In genomic region chr10:128743791-128744191, GRCm38 (mm10) we compare ENCODE assay signal across 8 mouse cellular contexts. TPM values are rescaled to one million over a fixed set of nuclear protein-coding genes. Genes with fewer than 3 reads are reported as not detected.
A peak's percentile ranks its signal among the peaks of the same experiment; 100 is the strongest.
DNase-seq lines count a peak whose midpoint lies in the region; ATAC-seq and TF ChIP-seq lines count a peak whose summit lies in the region.

No protein-coding gene starts in this region.

- dilution Hi-C loops in CH12.LX (cut with MboI; ENCODE audit: extremely low pct_ligation_motif_present, extremely low pct_unique_long_range_greater_than_20kb, low sequenced_read_pairs), result no loop called here

- H3K79me2 ChIP-seq in CH12.LX (replicated peaks; ENCODE audit: control insufficient read depth, extremely low read depth, insufficient read depth, poor library complexity, severe bottlenecking), result peaks cover 7% of the 10 kb centered on the region

- under 1% methylated on average over 34 of the region's 37 CpGs for WGBS in forebrain, embryonic 12.5 days
- under 1% methylated on average over 35 of the region's 37 CpGs for WGBS in heart, postnatal 0 days

- no peak for TF ChIP-seq CTCF in CH12.LX (conservative IDR thresholded peaks at IDR 0.05 in 1 of 2, IDR thresholded peaks at IDR 0.05 in 1 of 2; ENCODE audit: low read depth in 2 of 2, low read length in 2 of 2)
- TF ChIP-seq CTCF in bone marrow macrophage, adult 2 months (IDR thresholded peaks at IDR 0.05; ENCODE audit: low read depth, low read length), result no peak
- no peak for TF ChIP-seq CTCF in heart, postnatal 0 days (IDR thresholded peaks at IDR 0.05; ENCODE audit: low read depth)

- peak overlapping the region; percentile 43; the same call in 1 of the 2 replicates for H3K27ac ChIP-seq in CH12.LX (ENCODE audit: insufficient read depth, low read depth)
- no peak overlapping the region for H3K27ac ChIP-seq in bone marrow macrophage, adult 2 months (ENCODE audit: insufficient read depth, low read depth, low read length)
- H3K27ac ChIP-seq in forebrain, embryonic 12.5 days, result no peak overlapping the region
- peak overlapping the region; percentile 82 for H3K27ac ChIP-seq in heart, postnatal 0 days (ENCODE audit: low read depth)

- TF ChIP-seq POLR2A in CH12.LX (IDR thresholded peaks at IDR 0.05; ENCODE audit: low read depth, low read length), result no peak
- no peak for TF ChIP-seq POLR2A in bone marrow macrophage, adult 2 months (IDR thresholded peaks at IDR 0.05; ENCODE audit: borderline replicate concordance, low read depth, low read length)

- H3K4me2 ChIP-seq in CH12.LX (ENCODE audit: insufficient read depth, low read depth, poor library complexity, severe bottlenecking), result peak overlapping the region; percentile 74
- H3K4me2 ChIP-seq in forebrain, embryonic 12.5 days, result peak overlapping the region; percentile 93
- peak overlapping the region; percentile 88 for H3K4me2 ChIP-seq in heart, postnatal 0 days (ENCODE audit: low read depth, low read length)

- no peaks in the 10 kb centered on the region for H3K9me3 ChIP-seq in CH12.LX (replicated peaks; ENCODE audit: low read length)
- no peaks in the 10 kb centered on the region for H3K9me3 ChIP-seq in forebrain, embryonic 12.5 days
- H3K9me3 ChIP-seq in heart, postnatal 0 days (replicated peaks; ENCODE audit: control insufficient read depth, low read length), result no peaks in the 10 kb centered on the region

- TF ChIP-seq RAD21 in CH12.LX (IDR thresholded peaks at IDR 0.05; ENCODE audit: low read depth, low read length), result no peak

- H3K27me3 ChIP-seq in CH12.LX (replicated peaks), result peaks cover 3% of the 10 kb centered on the region
- peaks cover 49% of the 10 kb centered on the region for H3K27me3 ChIP-seq in forebrain, embryonic 12.5 days
- H3K27me3 ChIP-seq in heart, postnatal 0 days (ENCODE audit: control insufficient read depth, insufficient read depth, low read length), result no peaks in the 10 kb centered on the region

- H3K4me3 ChIP-seq in CH12.LX (replicated peaks in 1 of 3; ENCODE audit: low read depth in 2 of 3, low read length in 2 of 3, poor library complexity in 1 of 3), result peak overlapping the region; percentile 59 to 84 (median 83)
- peak overlapping the region; percentile 70 for H3K4me3 ChIP-seq in bone marrow macrophage, adult 2 months (ENCODE audit: insufficient read depth, low read length)
- H3K4me3 ChIP-seq in forebrain, embryonic 12.5 days (replicated peaks), result peak overlapping the region; percentile 58
- H3K4me3 ChIP-seq in heart, postnatal 0 days (ENCODE audit: low read depth, low read length), result peak overlapping the region; percentile 68

- no peaks in the 10 kb centered on the region for H3K36me3 ChIP-seq in CH12.LX (replicated peaks in 1 of 2; ENCODE audit: control insufficient read depth in 1 of 2, insufficient read depth in 1 of 2, low read length in 1 of 2)
- H3K36me3 ChIP-seq in forebrain, embryonic 12.5 days (replicated peaks), result no peaks in the 10 kb centered on the region
- no peaks in the 10 kb centered on the region for H3K36me3 ChIP-seq in heart, postnatal 0 days (replicated peaks; ENCODE audit: control insufficient read depth, insufficient read depth, low read length)

- H3K9ac ChIP-seq in CH12.LX (ENCODE audit: insufficient read depth, low read depth), result peak overlapping the region; percentile 50
- H3K9ac ChIP-seq in forebrain, embryonic 12.5 days, result peak overlapping the region; percentile 74
- H3K9ac ChIP-seq in heart, postnatal 0 days (replicated peaks; ENCODE audit: low read depth, low read length), result peak overlapping the region; percentile 71

- in situ Hi-C loops in CH12.LX (cut with MboI; ENCODE audit: low pct_ligation_motif_present, low pct_unique_long_range_greater_than_20kb, low sequenced_read_pairs), result no loop called here

- H3K4me1 ChIP-seq in CH12.LX (ENCODE audit: control insufficient read depth in 1 of 2, insufficient read depth in 2 of 2), result peaks cover 5 to 29% of the 10 kb centered on the region in 2 experiments
- peaks cover 21% of the 10 kb centered on the region for H3K4me1 ChIP-seq in bone marrow macrophage, adult 2 months (ENCODE audit: control insufficient read depth, insufficient read depth, low read length)
- peaks cover 14% of the 10 kb centered on the region for H3K4me1 ChIP-seq in forebrain, embryonic 12.5 days
- peaks cover 20% of the 10 kb centered on the region; the same call in 1 of the 2 replicates for H3K4me1 ChIP-seq in heart, postnatal 0 days (ENCODE audit: control insufficient read depth, insufficient read depth)

- TF ChIP-seq EP300 in CH12.LX (IDR thresholded peaks at IDR 0.05; ENCODE audit: low read length), result no peak
- no peak for TF ChIP-seq EP300 in heart, postnatal 0 days (IDR thresholded peaks at IDR 0.05; ENCODE audit: low read depth)

- no peak for DNase-seq in CH12.LX (ENCODE audit: extremely low read depth)
- peak; percentile 75 for DNase-seq in heart, postnatal 0 days (ENCODE audit: low spot score)
- peak; percentile 64 to 82 for DNase-seq in kidney, postnatal 36 days
- peak; percentile 76 for DNase-seq in lung, postnatal 14 days
- peak; percentile 69 for DNase-seq in retina, postnatal 1 day
- peak; percentile 66 for DNase-seq in urinary bladder, postnatal 14 days (ENCODE audit: low spot score)

- ATAC-seq in forebrain, embryonic 12.5 days (ENCODE audit: low FRiP score), result no peak
- ATAC-seq in heart, postnatal 0 days (ENCODE audit: insufficient read depth, low read depth), result peak; percentile 50

TF ChIP-seq in CH12.LX, 34 proteins besides CTCF, POLR2A, EP300 and RAD21 (continues in another document):
- TF ChIP-seq ELF1 (IDR thresholded peaks at IDR 0.05; ENCODE audit: low read depth, low read length) (no peak), UBTF (IDR thresholded peaks at IDR 0.05; ENCODE audit: low read depth, low read length) (peak; percentile 61; the same call in 1 of the 2 replicates), CHD2 (IDR thresholded peaks at IDR 0.05; ENCODE audit: low read length) (no peak), NELFE (IDR thresholded peaks at IDR 0.05; ENCODE audit: low read depth, low read length) (0 out of 2 replicates have a peak, but pooled peaks have one; percentile 33), MAFK (IDR thresholded peaks at IDR 0.05; ENCODE audit: insufficient replicate concordance, low read length) (no peak), MEF2A (IDR thresholded peaks at IDR 0.05; ENCODE audit: borderline replicate concordance, low read depth, low read length) (no peak), USF2 (conservative IDR thresholded peaks at IDR 0.05; ENCODE audit: low read depth, low read length) (no peak), E2F4 (IDR thresholded peaks at IDR 0.05; ENCODE audit: insufficient replicate concordance, low read depth, low read length) (no peak), BHLHE40 (IDR thresholded peaks at IDR 0.05; ENCODE audit: low read depth, low read length) (peak; percentile 56), RCOR1 (conservative IDR thresholded peaks at IDR 0.05; ENCODE audit: low read depth, low read length) (no peak), USF1 (IDR thresholded peaks at IDR 0.05; ENCODE audit: low read depth, low read length) (no peak)

RNA-seq across cellular contexts. Expression of gene Dgka, which starts 0.9 kb away (rescaled TPM):
- total RNA-seq in CH12.LX (2012; rRNA removed) (5.9 and 6.6 TPM in 2 replicates), CH12.LX (2014; rRNA removed) (3.4 TPM in 2 replicates)
- polyA plus RNA-seq in CH12.LX (2012; ENCODE audit: insufficient read length, low read depth), result 9.0 and 9.5 TPM in 2 replicates
- 26.1 and 29.6 TPM in 2 replicates for polyA plus RNA-seq in bone marrow macrophage, adult 2 months (2012; ENCODE audit: insufficient read depth, insufficient read length, missing spikeins)
- polyA plus RNA-seq in forebrain, embryonic 12.5 days (2016; fragmentation: Nextera tagmentation; extraction: Ambion mirVana), result 3.9 and 4.2 TPM in 2 replicates
- 4.8 and 6.8 TPM in 2 replicates for total RNA-seq in heart, postnatal 0 days (2014; rRNA removed; ENCODE audit: low replicate concordance)
- 4.8 and 5.2 TPM in 2 replicates for polyA plus RNA-seq in heart, postnatal 0 days (2015; fragmentation: Nextera tagmentation; extraction: Ambion mirVana)

RNA-seq across cellular contexts. Expression of gene Pym1, which starts 3.9 kb away (rescaled TPM):
- 52.8 and 63.1 TPM in 2 replicates for total RNA-seq in CH12.LX (2012; rRNA removed)
- 84.9 and 87.8 TPM in 2 replicates for total RNA-seq in CH12.LX (2014; rRNA removed)
- polyA plus RNA-seq in CH12.LX (2012; ENCODE audit: insufficient read length, low read depth), result 75.6 and 86.6 TPM in 2 replicates
- polyA plus RNA-seq in bone marrow macrophage, adult 2 months (2012; ENCODE audit: insufficient read depth, insufficient read length, missing spikeins), result 26.1 and 33.8 TPM in 2 replicates
- polyA plus RNA-seq in forebrain, embryonic 12.5 days (2016; fragmentation: Nextera tagmentation; extraction: Ambion mirVana), result 51.2 and 52.8 TPM in 2 replicates
- 37.1 and 49.2 TPM in 2 replicates for total RNA-seq in heart, postnatal 0 days (2014; rRNA removed; ENCODE audit: low replicate concordance)
- 13.7 and 16.5 TPM in 2 replicates for polyA plus RNA-seq in heart, postnatal 0 days (2015; fragmentation: Nextera tagmentation; extraction: Ambion mirVana)

RNA-seq across cellular contexts. Expression of gene Cdk2, which starts 39.0 kb away (rescaled TPM):
- total RNA-seq in CH12.LX (2012; rRNA removed) (38.9 and 47.1 TPM in 2 replicates), CH12.LX (2014; rRNA removed) (79.3 and 86.9 TPM in 2 replicates)
- 75.3 and 89.2 TPM in 2 replicates for polyA plus RNA-seq in CH12.LX (2012; ENCODE audit: insufficient read length, low read depth)
- polyA plus RNA-seq in bone marrow macrophage, adult 2 months (2012; ENCODE audit: insufficient read depth, insufficient read length, missing spikeins), result 47.0 and 53.0 TPM in 2 replicates
- polyA plus RNA-seq in forebrain, embryonic 12.5 days (2016; fragmentation: Nextera tagmentation; extraction: Ambion mirVana), result 95.2 and 104 TPM in 2 replicates
- 71.8 and 74.7 TPM in 2 replicates for total RNA-seq in heart, postnatal 0 days (2014; rRNA removed; ENCODE audit: low replicate concordance)
- polyA plus RNA-seq in heart, postnatal 0 days (2015; fragmentation: Nextera tagmentation; extraction: Ambion mirVana), result 50.9 and 53.0 TPM in 2 replicates

RNA-seq across cellular contexts. Expression of gene Pmel, which starts 39.8 kb away (rescaled TPM):
- 7.1 and 7.6 TPM in 2 replicates for total RNA-seq in CH12.LX (2012; rRNA removed)
- 5.3 and 5.5 TPM in 2 replicates for total RNA-seq in CH12.LX (2014; rRNA removed)
- 8.8 and 9.4 TPM in 2 replicates for polyA plus RNA-seq in CH12.LX (2012; ENCODE audit: insufficient read length, low read depth)
- polyA plus RNA-seq in bone marrow macrophage, adult 2 months (2012; ENCODE audit: insufficient read depth, insufficient read length, missing spikeins), result 0.37 and 0.67 TPM in 2 replicates
- polyA plus RNA-seq in forebrain, embryonic 12.5 days (2016; fragmentation: Nextera tagmentation; extraction: Ambion mirVana), result 0.88 and 4.4 TPM in 2 replicates
- total RNA-seq in heart, postnatal 0 days (2014; rRNA removed; ENCODE audit: low replicate concordance), result 7.7 and 23.2 TPM in 2 replicates
- 2.0 and 3.0 TPM in 2 replicates for polyA plus RNA-seq in heart, postnatal 0 days (2015; fragmentation: Nextera tagmentation; extraction: Ambion mirVana)

RNA-seq across cellular contexts. Expression of gene Mmp19, which starts 46.9 kb away (rescaled TPM):
- total RNA-seq in CH12.LX (2012; rRNA removed) (0.76 and 1.3 TPM in 2 replicates), CH12.LX (2014; rRNA removed) (0.39 and 0.50 TPM in 2 replicates)
- polyA plus RNA-seq in CH12.LX (2012; ENCODE audit: insufficient read length, low read depth), result 0.57 and 0.72 TPM in 2 replicates
- polyA plus RNA-seq in bone marrow macrophage, adult 2 months (2012; ENCODE audit: insufficient read depth, insufficient read length, missing spikeins), result 26.8 and 28.3 TPM in 2 replicates
- 0.40 and 0.60 TPM in 2 replicates for polyA plus RNA-seq in forebrain, embryonic 12.5 days (2016; fragmentation: Nextera tagmentation; extraction: Ambion mirVana)
- 5.1 and 9.0 TPM in 2 replicates for total RNA-seq in heart, postnatal 0 days (2014; rRNA removed; ENCODE audit: low replicate concordance)
- polyA plus RNA-seq in heart, postnatal 0 days (2015; fragmentation: Nextera tagmentation; extraction: Ambion mirVana), result 1.00 and 1.5 TPM in 2 replicates

Comparison
In these comparisons a context has a peak if more than half of its experiments do, and no peak if none do; other contexts are left out.
1. H3K27ac ChIP-seq: peak in CH12.LX (single experiment) and heart, postnatal 0 days (single experiment); none in bone marrow macrophage, adult 2 months (single experiment) and forebrain, embryonic 12.5 days (single experiment).
2. Peak in every context shown above with its lines, with median percentiles within 50 percentile points of each other: H3K4me2 ChIP-seq, H3K4me3 ChIP-seq and H3K9ac ChIP-seq.